Mouse (Mus musculus) embryonic facial prominence, embryonic 15.5 days (tissue): ENCODE data around the gene Fbxo22. TPM values are rescaled to one million over a fixed set of nuclear protein-coding genes. Genes with fewer than 3 reads are reported as not detected.
A peak's percentile ranks its signal among the peaks of the same experiment; 100 is the strongest.
"Not testable (repeated sequence)": the region's sequence is repeated elsewhere in the genome, so short reads cannot be mapped to it uniquely, and the experiment has no call there.

Experiments used
- ATAC-seq: fragments of 200-750 bp; cut with Nextera tagmentation; 2 replicates; pipeline ENCODE4 v1.8.0; 2017; ENCODE audit warnings: low read depth, moderate TSS enrichment; ENCODE audit not compliant: insufficient number of reproducible peaks, low FRiP score, low TSS enrichment
- H3K27ac ChIP-seq: fragments of 300-500 bp; sonication (generic); replicated peaks from 2 replicates; pipeline ENCODE4 v1.5.1; 2015; ENCODE audit warnings: mild to moderate bottlenecking, inconsistent platforms
- H3K27me3 ChIP-seq: fragments of 300-500 bp; sonication (generic); 2 replicates; pipeline ENCODE4 v1.6.1; 2015; ENCODE audit warnings: inconsistent platforms
- H3K36me3 ChIP-seq: fragments of 300-500 bp; sonication (generic); 2 replicates; pipeline ENCODE4 v1.6.1; 2015; ENCODE audit warnings: mild to moderate bottlenecking, inconsistent platforms
- H3K4me1 ChIP-seq: fragments of 300-500 bp; sonication (generic); 2 replicates; pipeline ENCODE4 v1.6.1; 2015; ENCODE audit warnings: inconsistent platforms
- H3K4me2 ChIP-seq: fragments of 300-500 bp; sonication (generic); replicated peaks from 2 replicates; pipeline ENCODE4 v1.6.1; 2015; ENCODE audit warnings: mild to moderate bottlenecking, inconsistent platforms
- H3K4me3 ChIP-seq: fragments of 300-500 bp; sonication (generic); replicated peaks from 2 replicates; pipeline ENCODE4 v1.5.1; 2015; ENCODE audit warnings: mild to moderate bottlenecking, inconsistent platforms
- H3K9ac ChIP-seq: fragments of 300-500 bp; sonication (generic); 2 replicates; pipeline ENCODE4 v1.6.1; 2015; ENCODE audit warnings: inconsistent platforms
- H3K9me3 ChIP-seq: fragments of 300-500 bp; sonication (generic); replicated peaks from 2 replicates; pipeline ENCODE4 v1.6.1; 2016; ENCODE audit warnings: inconsistent platforms
- WGBS: fragments of 180-500 bp; shearing (Covaris S2); methylation state at CpG from one replicate; pipeline ENCODE4 v1.1.7; 2015; 5-methylcytosine and 5-hydroxymethylcytosine counted together
- polyA plus RNA-seq: library from polyadenylated mRNA; unstranded; fragments of >200 nt; fragmentation: Nextera tagmentation; extraction: Ambion mirVana; gene quantifications from 2 replicates; pipeline ENCODE4 v1.2.1, GENCODE M21; 2015

Fbxo22 gene
- polyA plus RNA-seq, 1 experiment from 2014 or later: 52.9 TPM

DNA sequence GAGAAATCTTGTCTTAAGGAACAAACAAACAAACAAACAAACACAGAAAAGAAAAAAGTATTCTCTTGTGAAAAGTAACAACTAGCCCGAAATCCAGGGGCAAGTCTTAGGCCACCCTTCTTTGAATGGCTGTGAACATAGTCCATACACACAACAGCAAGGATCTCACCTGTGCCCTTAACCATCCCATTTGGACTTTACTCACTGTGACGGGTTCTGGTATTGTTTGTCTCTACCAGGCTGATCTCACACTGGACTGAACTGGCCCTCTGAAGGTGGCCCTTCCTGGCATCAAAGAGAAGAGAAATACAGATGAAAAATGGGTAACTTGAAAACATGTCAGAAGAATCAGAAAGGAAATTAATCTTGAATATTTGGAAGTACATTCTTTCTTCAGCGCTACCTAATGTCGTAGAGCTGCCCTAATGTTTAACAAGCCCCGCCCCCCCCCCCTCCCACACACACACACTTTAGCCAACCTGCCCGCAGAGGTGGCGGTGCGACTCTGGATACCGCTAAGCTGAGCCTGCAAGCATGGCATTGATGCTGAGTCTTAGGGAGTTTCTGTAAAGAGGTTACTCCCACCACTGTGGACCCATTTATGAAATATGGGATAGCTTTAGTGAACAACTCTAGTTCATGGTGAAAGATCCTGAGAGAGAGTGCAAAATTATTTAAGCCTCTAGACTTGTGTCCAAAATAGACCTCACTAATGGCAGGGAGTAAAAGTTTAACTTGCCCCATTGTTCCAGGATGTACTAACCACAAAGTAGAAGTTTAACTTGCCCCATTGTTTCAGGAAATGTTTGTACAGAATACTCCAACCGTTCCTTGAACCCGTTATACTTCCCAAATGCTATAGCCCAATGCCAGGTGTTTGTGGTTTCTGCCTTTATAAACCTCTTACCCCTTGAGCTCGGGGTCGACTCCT lies 27.8 kb downstream of the Fbxo22 start:
- Histone ChIP-seq H3K4me2 (no peak overlapping the region), H3K36me3 (no peaks in the 10 kb centered on the region), H3K9ac (no peak overlapping the region), H3K27ac (no peak overlapping the region), H3K4me1 (no peaks in the 10 kb centered on the region), H3K4me3 (no peak overlapping the region), H3K27me3 (no peaks in the 10 kb centered on the region), H3K9me3 (no peaks in the 10 kb centered on the region)
- 67% methylated on average over 13 of the region's 13 CpGs for WGBS
- ATAC-seq: no peak

DNA sequence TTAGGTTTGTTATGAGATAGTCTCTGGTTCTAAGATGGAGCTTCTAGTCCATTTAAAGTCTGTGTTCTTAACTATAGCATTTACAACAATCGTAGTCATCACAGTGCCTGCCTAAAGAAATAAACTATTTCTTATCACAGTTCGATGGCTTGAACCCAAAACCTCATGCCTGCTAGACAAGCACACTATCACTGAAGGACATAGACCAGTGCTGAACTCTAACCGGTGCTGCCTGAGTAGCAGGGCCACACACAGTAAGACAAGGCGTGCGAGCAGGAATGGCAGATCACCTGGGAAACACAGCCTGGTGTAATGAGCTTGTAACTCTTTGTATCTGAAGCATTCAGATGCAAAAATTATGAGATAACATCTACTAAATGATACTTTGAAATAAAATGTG lies 32.1 kb downstream of the Fbxo22 start:
- Histone ChIP-seq H3K36me3 (no peaks in the 10 kb centered on the region), H3K27me3 (no peaks in the 10 kb centered on the region), H3K4me1 (no peaks in the 10 kb centered on the region), H3K27ac (no peak overlapping the region), H3K9ac (no peak overlapping the region), H3K4me2 (no peak overlapping the region), H3K4me3 (no peak overlapping the region), H3K9me3 (no peaks in the 10 kb centered on the region)
- 81% methylated on average over 5 of the region's 5 CpGs for WGBS
- no peak for ATAC-seq

DNA sequence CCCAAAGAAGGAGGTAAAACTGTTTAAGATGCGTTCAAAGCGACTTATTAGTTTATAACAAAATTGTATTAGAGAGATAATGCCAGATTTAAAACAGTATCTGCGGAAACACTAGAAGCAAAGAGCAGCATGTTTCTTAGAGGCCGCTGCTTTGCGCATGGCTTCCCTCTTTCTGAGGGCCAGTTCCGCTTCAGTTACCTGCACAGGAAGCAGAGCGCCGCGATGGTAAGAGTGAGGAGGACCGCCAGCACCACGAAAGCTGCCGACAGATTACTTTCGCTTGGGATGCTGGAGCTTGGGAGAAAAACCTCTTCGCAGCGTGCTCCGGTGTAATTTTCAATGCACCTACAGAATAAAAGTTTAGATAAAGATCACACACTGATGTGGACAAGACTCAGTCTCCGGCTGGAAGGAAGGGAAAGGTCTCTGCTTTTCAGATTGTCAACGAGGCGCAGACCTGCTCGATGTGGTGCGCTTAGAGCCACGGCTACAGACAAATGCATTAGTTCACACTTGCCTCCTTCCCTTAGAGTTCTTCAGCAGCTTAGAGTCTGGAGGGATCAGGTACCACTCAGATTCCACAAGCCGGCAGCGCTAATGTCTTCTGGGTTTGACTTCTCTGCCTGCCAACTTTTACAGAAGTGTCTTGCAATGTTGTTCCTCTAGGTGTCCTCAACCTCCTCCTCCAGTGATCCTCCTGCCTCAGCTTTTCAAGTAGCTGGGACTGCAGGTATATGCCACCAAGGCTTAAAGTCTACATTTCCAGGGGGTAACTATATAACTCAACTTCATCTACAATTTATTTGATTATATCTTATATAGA lies 33.3 kb downstream of the Fbxo22 start:
- Histone ChIP-seq H3K9ac (no peak overlapping the region), H3K4me3 (peak overlapping the region; percentile 27), H3K4me1 (no peaks in the 10 kb centered on the region), H3K9me3 (no peaks in the 10 kb centered on the region), H3K27ac (no peak overlapping the region), H3K36me3 (no peaks in the 10 kb centered on the region), H3K4me2 (peak overlapping the region; percentile 42), H3K27me3 (no peaks in the 10 kb centered on the region)
- WGBS: 37% methylated on average over 24 of the region's 24 CpGs
- ATAC-seq: no peak

DNA sequence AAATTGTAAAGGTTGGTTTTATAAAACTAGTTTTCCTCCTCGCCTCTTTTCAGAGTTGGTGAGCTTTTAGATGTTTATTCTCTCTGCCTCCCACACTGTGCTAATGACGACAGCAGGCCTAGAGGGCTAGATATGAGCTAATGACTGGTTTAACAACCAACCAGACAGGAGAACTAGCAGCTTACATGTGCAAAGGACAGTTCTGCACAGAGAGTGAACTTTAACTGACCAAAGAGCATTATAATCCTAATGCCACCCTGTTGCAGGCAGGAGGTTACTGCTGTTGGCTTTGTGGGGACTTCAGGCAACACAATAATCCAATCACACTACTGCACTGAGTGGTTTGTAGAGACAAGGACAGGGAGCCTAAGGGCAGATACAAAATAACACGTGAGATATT lies 34.6 kb downstream of the Fbxo22 start:
- Histone ChIP-seq H3K4me2 (no peak overlapping the region), H3K4me1 (no peaks in the 10 kb centered on the region), H3K4me3 (no peak overlapping the region), H3K9ac (no peak overlapping the region), H3K9me3 (no peaks in the 10 kb centered on the region), H3K27me3 (no peaks in the 10 kb centered on the region), H3K36me3 (no peaks in the 10 kb centered on the region), H3K27ac (no peak overlapping the region)
- no peak for ATAC-seq
- 67% methylated on average over 3 of the region's 3 CpGs for WGBS

DNA sequence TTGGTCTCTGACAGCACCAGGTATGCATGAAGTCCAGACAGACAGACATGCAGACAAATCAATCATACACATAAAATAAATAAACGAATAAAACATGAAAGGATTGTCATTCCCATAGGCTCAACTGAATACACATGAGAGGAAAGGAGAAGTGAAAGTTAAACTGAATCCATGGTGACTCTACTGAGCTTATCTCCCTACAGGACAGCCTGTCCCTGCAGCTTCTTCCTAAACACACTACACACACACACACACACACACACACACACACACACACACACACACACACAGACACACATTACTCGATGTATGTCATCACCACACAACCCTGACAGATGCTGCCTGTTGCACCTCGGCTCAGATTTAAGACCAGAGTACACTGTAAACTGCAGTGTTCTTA lies 35.4 kb downstream of the Fbxo22 start:
- H3K9ac ChIP-seq: no peak overlapping the region
- H3K4me2 ChIP-seq: no peak overlapping the region
- H3K27ac ChIP-seq: no peak overlapping the region
- 79% methylated on average over 3 of the region's 3 CpGs for WGBS
- ATAC-seq: no peak
- H3K27me3 ChIP-seq: no peaks in the 10 kb centered on the region
- H3K36me3 ChIP-seq: no peaks in the 10 kb centered on the region
- no peak overlapping the region for H3K4me3 ChIP-seq
- no peaks in the 10 kb centered on the region for H3K9me3 ChIP-seq
- H3K4me1 ChIP-seq: no peaks in the 10 kb centered on the region

DNA sequence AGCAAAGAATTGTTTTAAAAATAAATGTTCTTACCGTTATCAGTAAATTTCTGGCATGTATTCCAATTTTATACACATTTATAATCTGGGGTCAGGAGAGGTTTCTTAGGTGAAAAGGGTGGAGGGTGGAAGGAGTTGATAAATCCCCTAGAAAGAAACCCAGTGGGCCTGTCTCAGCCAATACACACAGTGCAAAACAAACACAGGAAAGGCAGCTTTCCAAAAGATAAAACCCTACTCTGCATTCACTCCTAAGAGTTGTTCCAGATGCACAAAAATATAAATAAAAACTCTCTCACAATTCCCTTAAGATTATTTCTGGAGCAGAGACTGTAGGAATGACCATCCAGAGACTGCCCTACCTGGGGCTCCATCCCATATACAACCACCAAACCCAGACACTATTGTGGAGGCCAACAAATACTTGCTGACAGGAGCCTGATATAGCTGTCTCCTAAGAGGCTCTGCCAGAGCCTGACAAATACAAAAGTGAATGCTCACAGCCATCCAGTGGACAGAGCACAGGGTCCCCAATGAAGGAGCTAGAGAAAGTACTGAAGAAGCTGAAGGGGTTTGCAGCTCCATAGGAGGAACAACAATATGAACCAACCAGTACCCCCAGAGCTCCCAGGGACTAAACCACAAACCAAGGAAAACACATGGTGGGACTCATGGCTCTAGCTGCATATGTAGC lies 36.5 kb downstream of the Fbxo22 start:
- WGBS: 98% methylated on average over 1 of the region's 1 CpGs

DNA sequence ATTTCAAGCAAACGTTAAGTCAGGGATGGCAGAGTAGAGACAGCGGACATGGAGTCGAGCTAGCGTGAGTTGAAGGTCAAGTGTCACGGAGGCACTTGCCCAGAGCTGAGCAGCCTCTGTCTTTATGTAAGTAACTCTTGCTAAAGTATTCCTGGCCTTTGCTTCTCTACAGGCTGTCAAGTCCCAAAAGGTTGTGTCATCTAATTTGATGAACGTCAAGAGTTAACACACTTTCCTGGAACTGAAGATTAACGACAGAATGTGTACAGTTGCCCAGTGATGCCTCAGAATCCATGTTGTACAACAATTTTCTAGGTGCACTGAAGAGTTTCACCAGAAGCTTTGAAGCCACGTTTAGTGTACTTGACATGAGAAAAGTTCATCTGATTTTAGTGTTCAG lies 37.7 kb downstream of the Fbxo22 start:
- Histone ChIP-seq H3K4me1 (no peaks in the 10 kb centered on the region), H3K9me3 (no peaks in the 10 kb centered on the region), H3K27ac (no peak overlapping the region), H3K9ac (no peak overlapping the region), H3K27me3 (no peaks in the 10 kb centered on the region), H3K4me2 (no peak overlapping the region), H3K4me3 (no peak overlapping the region), H3K36me3 (no peaks in the 10 kb centered on the region)
- 65% methylated on average over 8 of the region's 8 CpGs for WGBS
- ATAC-seq: no peak

More for the DNA sequence above, 36.5 kb downstream of the Fbxo22 start:
- not testable (repeated sequence) for H3K9ac ChIP-seq, ATAC-seq, H3K4me3 ChIP-seq, H3K27ac ChIP-seq, H3K4me2 ChIP-seq, H3K9me3 ChIP-seq, H3K27me3 ChIP-seq, H3K4me1 ChIP-seq, H3K36me3 ChIP-seq

DNA sequence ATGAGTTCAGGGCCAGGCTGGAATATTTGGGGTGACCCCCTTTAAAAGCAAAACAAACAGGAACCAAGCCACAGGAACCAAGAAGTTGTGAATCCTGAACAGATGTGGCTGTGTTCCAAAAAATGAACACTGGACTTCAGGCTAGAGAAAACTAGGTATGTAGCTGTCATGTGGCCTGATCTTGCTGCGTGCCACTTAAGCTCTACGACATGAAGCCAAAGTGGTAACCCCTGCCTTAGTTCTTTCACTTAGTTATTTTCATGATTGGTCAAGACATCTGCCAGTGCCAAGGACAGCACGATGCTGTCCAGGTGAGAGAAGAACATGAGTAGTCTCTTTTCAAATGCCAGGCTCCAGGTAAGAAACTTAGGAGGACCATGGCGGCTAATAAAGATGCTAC lies 38.2 kb downstream of the Fbxo22 start:
- Histone ChIP-seq H3K9ac (no peak overlapping the region), H3K4me3 (no peak overlapping the region), H3K27me3 (no peaks in the 10 kb centered on the region), H3K4me1 (no peaks in the 10 kb centered on the region), H3K36me3 (no peaks in the 10 kb centered on the region), H3K9me3 (no peaks in the 10 kb centered on the region), H3K27ac (no peak overlapping the region), H3K4me2 (no peak overlapping the region)
- WGBS: 89% methylated on average over 4 of the region's 4 CpGs
- no peak for ATAC-seq

DNA sequence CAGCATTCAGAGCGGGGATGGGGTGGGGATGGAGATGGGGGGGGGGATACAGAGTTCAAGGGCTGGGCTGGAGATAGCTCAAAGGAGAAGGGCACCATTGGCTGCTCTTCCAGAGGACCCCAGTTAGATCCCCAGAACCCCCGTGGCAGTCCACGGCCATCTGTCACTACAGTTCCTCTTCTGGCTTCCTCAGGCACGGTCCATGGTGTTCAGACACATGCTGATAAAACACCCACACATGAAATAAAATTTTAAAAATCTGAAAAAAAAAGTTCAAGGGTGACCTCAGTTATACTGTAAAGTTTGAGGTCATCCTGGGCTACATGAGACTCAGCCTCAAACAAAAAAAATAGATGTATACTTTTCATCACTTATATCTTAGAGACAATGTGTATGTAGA lies 39.7 kb downstream of the Fbxo22 start:
- no peaks in the 10 kb centered on the region for H3K4me1 ChIP-seq
- H3K4me3 ChIP-seq: no peak overlapping the region
- no peak for ATAC-seq
- H3K9ac ChIP-seq: no peak overlapping the region
- no peaks in the 10 kb centered on the region for H3K36me3 ChIP-seq
- no peak overlapping the region for H3K4me2 ChIP-seq
- H3K9me3 ChIP-seq: no peaks in the 10 kb centered on the region
- no peak overlapping the region for H3K27ac ChIP-seq
- whole genome bisulfite sequencing: 81% methylated on average over 4 of the region's 4 CpGs
- H3K27me3 ChIP-seq: no peaks in the 10 kb centered on the region

DNA sequence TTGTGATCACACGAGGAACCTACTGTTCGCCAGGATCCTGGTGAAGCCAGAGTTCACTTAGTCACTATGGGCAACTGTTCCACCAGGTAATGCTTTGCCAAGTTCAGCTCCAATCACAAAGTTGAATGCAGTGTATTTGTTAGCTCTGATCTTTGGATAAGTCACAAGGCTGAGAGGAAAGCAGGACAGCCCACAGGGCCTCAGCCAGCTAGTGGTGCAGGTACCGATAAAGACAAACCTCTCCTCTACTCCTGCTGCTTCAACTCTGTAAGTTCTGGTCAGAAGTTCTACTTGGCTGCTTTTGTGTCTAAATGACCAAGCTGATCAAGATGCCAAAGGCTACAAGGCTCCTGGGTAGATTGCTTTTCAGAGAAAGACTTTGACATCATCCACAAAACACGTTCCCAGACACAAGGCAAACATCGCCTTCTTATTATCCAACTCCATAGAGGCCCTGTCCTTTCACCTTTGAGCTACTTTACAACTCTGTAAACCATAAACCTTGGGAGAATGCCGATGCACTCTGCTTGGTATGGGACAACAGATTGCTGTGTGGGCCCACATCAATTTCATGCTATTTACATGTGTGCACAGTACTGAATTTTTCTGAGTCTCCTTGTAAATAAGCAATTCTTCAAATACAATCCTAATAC lies 42.0 kb downstream of the Fbxo22 start:
- Histone ChIP-seq H3K9me3 (no peaks in the 10 kb centered on the region), H3K4me2 (no peak overlapping the region), H3K36me3 (no peaks in the 10 kb centered on the region), H3K9ac (no peak overlapping the region), H3K4me3 (no peak overlapping the region), H3K4me1 (no peaks in the 10 kb centered on the region), H3K27ac (no peak overlapping the region), H3K27me3 (no peaks in the 10 kb centered on the region)
- 83% methylated on average over 6 of the region's 6 CpGs for WGBS
- ATAC-seq: no peak

DNA sequence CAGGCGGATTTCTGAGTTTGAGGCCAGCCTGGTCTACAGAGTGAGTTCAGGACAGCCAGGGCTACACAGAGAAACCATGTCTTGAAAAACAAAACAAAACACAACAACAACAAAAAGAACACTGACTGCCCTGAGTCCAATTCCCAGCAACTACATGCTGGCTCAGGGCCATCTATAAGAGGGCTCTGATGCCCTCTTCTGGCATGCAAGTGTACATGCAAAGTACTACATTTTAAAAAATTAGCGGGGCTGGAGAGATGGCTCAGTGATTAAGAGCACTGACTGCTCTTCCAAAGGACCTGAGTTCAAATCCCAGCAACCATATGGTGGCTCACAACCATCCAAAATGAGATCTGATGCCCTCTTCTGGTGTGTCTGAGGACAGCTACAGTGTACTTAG lies 43.4 kb downstream of the Fbxo22 start:
- ATAC-seq, H3K9ac ChIP-seq: not testable (repeated sequence)
- 56% methylated on average over 2 of the region's 2 CpGs for WGBS

More for the DNA sequence above, 43.4 kb downstream of the Fbxo22 start:
- not testable (repeated sequence) for H3K4me2 ChIP-seq, H3K36me3 ChIP-seq, H3K4me1 ChIP-seq, H3K27ac ChIP-seq, H3K27me3 ChIP-seq, H3K9me3 ChIP-seq, H3K4me3 ChIP-seq
